Mouse (Mus musculus) midbrain, embryonic 14.5 days (tissue): Measurements from ENCODE around the gene Sumo1. TPM values are rescaled to one million over a fixed set of nuclear protein-coding genes. Genes with fewer than 3 reads are reported as not detected.

Experiments
- ATAC-seq: fragments of 200-750 bp; cut with Nextera tagmentation; 2 replicates; pipeline ENCODE4 v1.8.0; 2017; ENCODE audit warnings: moderate number of reproducible peaks, moderate library complexity; ENCODE audit not compliant: low FRiP score, low TSS enrichment
- DNase-seq: peaks from one replicate; pipeline ENCODE4 v3.0.0-alpha.2; 2015
- H3K27ac ChIP-seq: fragments of 300-500 bp; sonication (generic); replicated peaks from 2 replicates; pipeline ENCODE4 v1.5.1; 2014; ENCODE audit warnings: mild to moderate bottlenecking, low read depth, low read length, moderate library complexity
- H3K27me3 ChIP-seq: fragments of 300-500 bp; sonication (generic); 2 replicates; pipeline ENCODE4 v1.6.1; 2014; ENCODE audit warnings: low read length, control low read depth, mixed read lengths; ENCODE audit not compliant: control insufficient read depth, insufficient read depth
- H3K36me3 ChIP-seq: fragments of 300-500 bp; sonication (generic); 2 replicates; pipeline ENCODE4 v1.6.1; 2014; ENCODE audit warnings: low read length, control low read depth; ENCODE audit not compliant: control insufficient read depth, insufficient read depth
- H3K4me1 ChIP-seq: fragments of 300-500 bp; sonication (generic); 2 replicates; pipeline ENCODE4 v1.6.1; 2014; ENCODE audit warnings: mild to moderate bottlenecking, antibody characterized with exemption, low read length, control low read depth; ENCODE audit not compliant: control insufficient read depth, insufficient read depth
- H3K4me2 ChIP-seq: fragments of 300-500 bp; sonication (generic); 2 replicates; pipeline ENCODE4 v1.6.1; 2014; ENCODE audit warnings: mild to moderate bottlenecking, low read length, moderate library complexity
- H3K4me3 ChIP-seq: fragments of 300-500 bp; sonication (generic); replicated peaks from 2 replicates; pipeline ENCODE4 v1.5.1; 2014; ENCODE audit warnings: low read depth, low read length
- H3K9ac ChIP-seq: fragments of 300-500 bp; sonication (generic); replicated peaks from 2 replicates; pipeline ENCODE4 v1.6.1; 2014; ENCODE audit warnings: mild to moderate bottlenecking, low read length, moderate library complexity
- H3K9me3 ChIP-seq: fragments of 300-500 bp; sonication (generic); 2 replicates; pipeline ENCODE4 v1.6.1; 2016; ENCODE audit warnings: low read length, control low read depth, mixed read lengths; ENCODE audit not compliant: control insufficient read depth
- WGBS: fragments of 180-500 bp; shearing (Covaris S2); extraction: QIAGEN DNeasy Blood & Tissue Kit; methylation state at CpG from one replicate; pipeline ENCODE4 v1.1.7; 2014; 5-methylcytosine and 5-hydroxymethylcytosine counted together
- polyA plus RNA-seq: library from polyadenylated mRNA; unstranded; fragments of >200 nt; fragmentation: Nextera tagmentation; extraction: Ambion mirVana; gene quantifications from 2 replicates; pipeline ENCODE4 v1.2.1, GENCODE M21; 2014

Sumo1 gene
- polyA plus RNA-seq, 1 experiment from 2014 or later: 419 TPM

GRCm38 (mm10) chr1:59683926-59684818 lies 13.5 kb upstream of the Sumo1 start:
- Histone ChIP-seq H3K4me1 (peaks cover 23% of the 10 kb centered on the region), H3K36me3 (no peaks in the 10 kb centered on the region), H3K4me2 (peak overlapping the region; percentile 81), H3K9me3 (no peaks in the 10 kb centered on the region), H3K4me3 (peak overlapping the region; percentile 69), H3K27ac (no peak overlapping the region), H3K9ac (no peak overlapping the region), H3K27me3 (no peaks in the 10 kb centered on the region)
- DNase-seq (no peak), ATAC-seq (peak; percentile 65)
- 8% methylated on average over 11 of the region's 11 CpGs for WGBS

GRCm38 (mm10) chr1:59673661-59674060 lies 3.0 kb upstream of the Sumo1 start:
- Histone ChIP-seq H3K9ac (no peak overlapping the region), H3K36me3 (no peaks in the 10 kb centered on the region), H3K27ac (no peak overlapping the region), H3K9me3 (no peaks in the 10 kb centered on the region), H3K4me1 (peaks cover 12% of the 10 kb centered on the region), H3K4me3 (no peak overlapping the region), H3K27me3 (no peaks in the 10 kb centered on the region), H3K4me2 (no peak overlapping the region)
- DNase-seq (no peak), ATAC-seq (no peak)
- WGBS: 96% methylated on average over 2 of the region's 2 CpGs

DNA sequence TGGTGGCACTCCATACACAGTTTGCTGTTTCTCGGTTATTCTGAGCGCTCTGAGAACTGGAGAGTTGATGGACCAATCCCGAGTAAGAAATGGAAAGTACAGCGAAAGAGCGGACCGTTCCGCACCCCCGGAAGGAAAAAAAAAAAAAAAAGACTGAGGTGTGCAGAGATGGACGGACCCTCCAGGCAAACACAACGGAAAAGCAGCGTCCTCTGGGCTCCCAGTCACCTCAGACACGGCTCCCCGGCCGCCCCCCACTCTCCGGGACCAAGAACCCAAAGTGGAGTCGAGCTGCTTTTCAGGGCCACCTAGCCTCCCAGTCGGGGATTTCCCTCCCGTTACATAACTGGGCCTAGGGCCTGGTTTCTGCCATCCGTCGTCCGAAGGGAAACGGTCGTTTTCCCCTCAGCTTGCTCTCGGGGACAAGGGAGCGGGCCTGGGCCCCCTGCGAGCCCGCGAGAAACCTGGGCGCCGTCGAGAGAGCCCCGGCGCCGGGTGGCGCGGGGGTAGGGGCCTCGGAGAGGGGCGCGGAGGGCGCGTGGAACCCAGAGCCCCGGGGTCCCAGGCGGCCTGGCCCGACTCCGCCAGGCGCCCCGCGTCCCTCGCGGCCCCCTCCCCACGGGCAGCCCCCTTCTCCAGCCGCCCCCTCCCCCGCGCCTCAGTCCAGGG lies 538 bp downstream of the Sumo1 start:
- Histone ChIP-seq H3K27me3 (no peaks in the 10 kb centered on the region), H3K9ac (peak overlapping the region; percentile 91), H3K36me3 (no peaks in the 10 kb centered on the region), H3K9me3 (no peaks in the 10 kb centered on the region), H3K4me1 (peaks cover 16% of the 10 kb centered on the region), H3K4me3 (peak overlapping the region; percentile 84), H3K27ac (peak overlapping the region; percentile 94), H3K4me2 (peak overlapping the region; percentile 85)
- peak; percentile 75 for ATAC-seq
- under 1% methylated on average over 51 of the region's 54 CpGs for WGBS
- DNase-seq: no peak

DNA sequence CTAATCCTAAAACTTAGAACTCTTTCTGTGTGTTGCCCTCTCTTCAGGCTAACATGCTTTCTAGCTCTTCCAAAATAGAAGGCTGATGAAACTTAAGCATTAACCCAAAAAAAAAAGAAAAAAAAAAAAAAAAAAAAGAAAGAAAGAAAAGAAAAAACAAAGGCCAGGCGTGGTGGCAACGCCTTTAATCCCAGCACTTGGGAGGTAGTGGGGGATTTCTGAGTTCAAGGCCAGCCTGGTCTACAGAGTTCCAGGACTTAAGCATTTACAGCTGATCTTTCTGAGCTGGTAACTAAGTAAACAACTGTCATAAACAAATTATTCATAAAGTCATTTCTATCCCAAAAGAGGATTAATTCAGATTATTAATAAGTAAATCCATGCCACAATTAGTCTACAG lies 1.8 kb downstream of the Sumo1 start:
- DNase-seq: no peak
- no peak overlapping the region for H3K4me3 ChIP-seq
- H3K27ac ChIP-seq: no peak overlapping the region
- 87% methylated on average over 2 of the region's 2 CpGs for WGBS
- peak overlapping the region; percentile 21 for H3K4me2 ChIP-seq
- no peaks in the 10 kb centered on the region for H3K36me3 ChIP-seq
- H3K9ac ChIP-seq: no peak overlapping the region
- H3K9me3 ChIP-seq: no peaks in the 10 kb centered on the region
- H3K4me1 ChIP-seq: peaks cover 16% of the 10 kb centered on the region
- no peaks in the 10 kb centered on the region for H3K27me3 ChIP-seq
- no peak for ATAC-seq

DNA sequence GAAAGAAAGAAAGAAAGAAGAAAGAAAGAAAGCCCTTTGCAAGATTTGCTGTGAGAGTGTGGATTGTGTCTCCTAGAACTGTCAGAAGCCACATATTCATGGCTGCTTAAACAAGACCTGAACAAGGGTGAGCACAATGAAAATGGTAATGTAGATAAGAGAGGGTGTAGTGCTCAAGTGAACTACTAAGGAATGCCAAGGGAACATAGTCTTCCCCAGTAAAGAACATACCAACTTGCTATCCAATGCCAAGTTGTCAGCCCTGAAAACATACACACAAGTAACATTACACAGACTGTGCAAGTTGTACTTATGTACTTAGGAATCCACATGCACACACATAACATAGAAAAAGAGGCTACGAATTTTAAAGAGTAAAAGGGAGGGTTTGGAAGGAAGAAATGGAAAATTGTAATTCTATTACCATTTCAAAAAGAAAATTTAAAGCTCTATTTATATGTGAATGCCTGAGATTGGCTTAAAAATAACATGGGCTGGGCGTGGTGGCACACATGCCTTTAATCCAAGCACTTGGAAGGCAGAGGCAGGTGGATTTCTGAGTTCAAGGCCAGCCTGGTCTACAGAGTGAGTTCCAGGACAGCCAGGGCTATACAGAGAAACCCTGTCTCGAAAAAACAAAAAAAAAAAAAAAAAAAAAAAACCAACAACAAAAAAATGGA lies 7.0 kb downstream of the Sumo1 start:
- no peaks in the 10 kb centered on the region for H3K9me3 ChIP-seq
- H3K36me3 ChIP-seq: no peaks in the 10 kb centered on the region
- no peak overlapping the region for H3K27ac ChIP-seq
- H3K4me1 ChIP-seq: peaks cover 3% of the 10 kb centered on the region; the same call in 1 of the 2 replicates
- no peak overlapping the region for H3K9ac ChIP-seq
- no peaks in the 10 kb centered on the region for H3K27me3 ChIP-seq
- 90% methylated on average over 3 of the region's 3 CpGs for WGBS
- no peak for DNase-seq
- H3K4me3 ChIP-seq: no peak overlapping the region
- no peak for ATAC-seq
- no peak overlapping the region for H3K4me2 ChIP-seq

DNA sequence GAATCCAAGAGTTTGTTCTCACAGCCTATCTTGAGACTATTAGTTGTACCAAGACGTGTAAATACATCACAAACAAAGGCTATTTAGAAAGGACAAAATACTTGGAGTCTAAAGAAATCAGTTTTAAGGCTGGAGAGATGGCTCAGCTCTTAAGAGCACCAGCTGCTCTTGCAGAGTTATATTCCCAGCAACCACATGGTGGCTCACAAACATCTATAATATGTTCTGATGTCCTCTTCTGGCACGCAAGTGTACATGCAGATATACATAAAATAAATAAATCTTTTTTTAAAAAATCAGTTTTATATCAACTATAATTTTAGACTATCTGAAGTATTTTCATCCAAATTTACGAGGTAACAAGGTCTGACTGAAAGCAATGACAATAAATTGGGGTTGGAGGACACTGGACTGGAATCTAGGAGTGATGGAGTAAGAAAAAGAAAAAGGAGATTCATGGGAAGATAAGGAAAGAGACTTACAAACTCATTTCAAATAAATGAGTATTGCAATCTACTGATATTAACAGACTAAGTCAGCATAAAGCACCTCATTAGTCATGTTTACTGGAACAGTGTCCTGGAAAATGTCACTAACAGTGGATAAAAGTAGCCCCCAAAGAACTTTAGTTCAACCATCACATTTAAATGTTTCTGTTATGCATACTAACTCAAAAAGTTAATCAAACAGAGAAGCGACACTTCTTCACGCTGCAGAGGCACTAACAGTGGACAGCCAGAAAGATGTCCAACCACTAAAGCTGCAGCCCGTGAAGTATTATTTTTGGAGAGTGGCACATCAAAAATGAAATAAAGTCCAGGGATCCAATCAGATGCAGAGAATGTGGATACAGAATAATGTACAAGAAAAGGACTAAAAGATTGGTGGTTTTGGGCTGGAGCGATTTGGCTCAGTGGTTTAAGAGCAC lies 14.1 kb downstream of the Sumo1 start:
- DNase-seq (no peak), ATAC-seq (no peak)
- Histone ChIP-seq H3K36me3 (peaks cover 23% of the 10 kb centered on the region), H3K9me3 (no peaks in the 10 kb centered on the region), H3K4me3 (no peak overlapping the region), H3K4me1 (no peaks in the 10 kb centered on the region), H3K27ac (no peak overlapping the region), H3K9ac (no peak overlapping the region), H3K4me2 (no peak overlapping the region), H3K27me3 (no peaks in the 10 kb centered on the region)
- WGBS: 93% methylated on average over 7 of the region's 7 CpGs

DNA sequence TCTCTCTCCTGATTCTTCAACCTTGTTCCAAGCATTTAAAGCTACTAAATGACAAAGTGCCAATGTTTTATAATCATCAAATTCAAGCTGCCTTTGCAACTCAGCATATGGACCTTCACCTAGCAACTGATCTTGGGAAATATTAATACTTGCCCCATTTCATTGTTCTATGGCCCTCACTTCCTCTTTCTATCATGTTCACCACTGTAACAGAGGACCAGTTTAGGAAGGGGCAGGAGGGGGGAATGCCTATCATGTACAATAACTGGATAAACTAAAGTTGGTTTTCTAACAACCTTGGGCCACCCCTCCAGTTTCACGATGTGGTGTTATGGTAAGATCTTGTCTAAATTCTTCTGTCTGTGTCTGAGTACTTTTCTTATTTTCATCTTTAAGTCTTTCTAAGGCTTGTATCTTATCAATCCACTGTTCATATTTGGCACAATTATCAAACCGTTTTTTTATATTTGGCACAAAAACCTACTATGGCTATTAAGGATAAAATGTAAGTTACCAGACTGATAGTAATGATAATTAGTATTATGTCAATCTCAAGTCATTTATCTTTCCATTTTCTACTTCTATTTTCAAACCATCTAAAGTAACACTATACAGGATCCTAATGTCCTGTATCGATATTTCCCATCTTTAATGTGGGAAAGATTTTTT lies 17.3 kb downstream of the Sumo1 start:
- ATAC-seq (no peak), DNase-seq (no peak)
- H3K4me3 ChIP-seq: no peak overlapping the region
- no peaks in the 10 kb centered on the region for H3K9me3 ChIP-seq
- H3K36me3 ChIP-seq: peaks cover 30% of the 10 kb centered on the region
- WGBS: 97% methylated on average over 3 of the region's 3 CpGs
- no peaks in the 10 kb centered on the region for H3K4me1 ChIP-seq
- no peak overlapping the region for H3K9ac ChIP-seq
- H3K4me2 ChIP-seq: no peak overlapping the region
- no peak overlapping the region for H3K27ac ChIP-seq
- no peaks in the 10 kb centered on the region for H3K27me3 ChIP-seq
